Mouse (Mus musculus) testis, adult 2 months (tissue): ENCODE measurements at regions not wholly inside any gene's neighbourhood (a gene's known extent, or its start where the extent isn't known, plus 50 kb on each side); places are given as distances from the start of the nearest gene placed in this dataset.

Experiments used
- CTCF ChIP-seq: fragments of 200-500 bp; IDR thresholded peaks from 2 replicates; pipeline ENCODE4 v1.5.1; 2012; ENCODE audit warnings: low read depth, mild to moderate bottlenecking, inconsistent platforms, low read length, moderate library complexity; ENCODE audit not compliant: control insufficient read depth, insufficient read depth, insufficient replicate concordance
- POLR2A ChIP-seq: fragments of 200-500 bp; IDR thresholded peaks from 2 replicates; pipeline ENCODE4 v1.6.1; 2012; ENCODE audit warnings: low read depth, mild to moderate bottlenecking, inconsistent platforms, low read length, moderate library complexity; ENCODE audit not compliant: control insufficient read depth

GRCm38 (mm10) chr2:75569756-75570155 is 89.3 kb upstream of the Hnrnpa3 start:
- no peak for TF ChIP-seq CTCF
- no peak for TF ChIP-seq POLR2A
